Mouse (Mus musculus) cerebellum, adult 2 months (tissue): ENCODE data around the gene Gm45837. TPM values are rescaled to one million over a fixed set of nuclear protein-coding genes. Genes with fewer than 3 reads are reported as not detected.

Source experiments
- DNase-seq, 2 experiments: peaks; one replicate each; pipeline ENCODE4 v3.0.0; 2021
- H3K27ac ChIP-seq: fragments of 200-500 bp; 2 replicates; pipeline ENCODE4 v1.5.1; 2012; ENCODE audit warnings: low read length, control low read depth, inconsistent platforms; ENCODE audit not compliant: insufficient read depth
- H3K27me3 ChIP-seq: fragments of 200-500 bp; 2 replicates; pipeline ENCODE4 v1.6.1; 2012; ENCODE audit warnings: inconsistent platforms, mild to moderate bottlenecking, low read length, moderate library complexity; ENCODE audit not compliant: control insufficient read depth, insufficient read depth
- H3K4me1 ChIP-seq: fragments of 200-500 bp; 2 replicates; pipeline ENCODE4 v1.6.1; 2011; ENCODE audit warnings: low read length; ENCODE audit not compliant: control insufficient read depth, insufficient read depth
- H3K4me3 ChIP-seq: fragments of 200-500 bp; replicated peaks from 2 replicates; pipeline ENCODE3; 2011; ENCODE audit warnings: mild to moderate bottlenecking, low read depth, low read length, control low read depth; ENCODE audit not compliant: insufficient read depth
- CTCF ChIP-seq: fragments of 200-500 bp; IDR thresholded peaks from 2 replicates; pipeline ENCODE4 v1.5.1; 2011; ENCODE audit warnings: low read depth, mild to moderate bottlenecking, control low read depth, low read length, moderate library complexity, borderline replicate concordance; ENCODE audit not compliant: insufficient read depth
- POLR2A ChIP-seq: fragments of 200-500 bp; IDR thresholded peaks from 2 replicates; pipeline ENCODE4 v1.6.1; 2011; ENCODE audit warnings: low read length, control low read depth, borderline replicate concordance; ENCODE audit not compliant: insufficient read depth
- WGBS: fragments of 180-500 bp; shearing (Covaris S2); methylation state at CpG from one replicate; pipeline ENCODE4 v1.1.7; 2018; 5-methylcytosine and 5-hydroxymethylcytosine counted together
- polyA plus RNA-seq: library from polyadenylated mRNA; depleted of rRNA; stranded (reverse); fragments of >200 nt; gene quantifications from 2 replicates; pipeline ENCODE4 v1.2.3, GENCODE M21; 2012

Gm45837 gene
- polyA plus RNA-seq, 1 experiment: 1.2 TPM

DNA sequence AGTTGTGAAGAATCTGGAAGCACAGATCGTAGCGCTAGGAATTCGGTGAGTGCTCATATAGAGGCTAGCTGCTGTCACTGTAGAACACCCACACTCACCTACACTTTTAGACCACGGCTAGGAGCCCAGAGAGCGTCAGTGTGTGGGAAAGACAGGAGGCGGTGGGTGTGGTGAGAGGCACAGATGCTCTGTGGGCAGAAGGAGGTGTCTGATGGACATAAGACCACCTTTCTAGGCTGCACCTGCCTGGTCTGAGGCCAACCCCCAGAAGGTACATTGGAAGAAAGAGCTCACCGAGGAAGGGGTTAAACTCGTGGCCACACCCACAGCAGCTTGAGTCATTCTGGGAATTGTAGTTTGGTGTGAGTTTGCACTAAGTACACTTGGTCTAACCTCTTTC is 16.0 kb downstream of the Gm45837 start:
- TF ChIP-seq CTCF (no peak), POLR2A (no peak)
- Histone ChIP-seq H3K27me3 (no peaks in the 10 kb centered on the region), H3K4me3 (no peak overlapping the region), H3K27ac (no peak overlapping the region), H3K4me1 (no peaks in the 10 kb centered on the region)
- DNase-seq: no peak
- 76% methylated on average over 8 of the region's 8 CpGs for WGBS

DNA sequence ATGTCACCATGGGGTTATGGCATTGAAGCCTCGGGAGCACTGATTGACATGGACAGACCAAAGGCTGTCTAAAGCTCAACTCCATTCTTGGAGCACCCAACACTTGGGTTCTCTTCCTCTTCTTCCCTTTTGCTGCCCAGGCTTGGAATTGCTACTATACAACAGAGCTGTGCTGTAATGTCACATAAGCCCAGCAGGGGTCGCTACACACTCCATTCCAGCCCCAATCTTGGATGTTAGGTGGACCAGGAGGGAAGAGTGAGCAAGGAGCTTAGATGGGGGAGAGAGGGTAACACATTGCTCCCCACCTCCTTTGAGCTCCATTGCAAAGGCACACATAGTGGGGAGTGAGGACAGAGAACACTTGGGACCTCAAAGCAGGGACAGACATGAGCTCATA is 17.1 kb downstream of the Gm45837 start:
- H3K27ac ChIP-seq: no peak overlapping the region
- DNase-seq: no peak
- no peaks in the 10 kb centered on the region for H3K27me3 ChIP-seq
- no peaks in the 10 kb centered on the region for H3K4me1 ChIP-seq
- TF ChIP-seq POLR2A (no peak), CTCF (peak; percentile 65)
- H3K4me3 ChIP-seq: no peak overlapping the region
- WGBS: 23% methylated on average over 2 of the region's 2 CpGs

DNA sequence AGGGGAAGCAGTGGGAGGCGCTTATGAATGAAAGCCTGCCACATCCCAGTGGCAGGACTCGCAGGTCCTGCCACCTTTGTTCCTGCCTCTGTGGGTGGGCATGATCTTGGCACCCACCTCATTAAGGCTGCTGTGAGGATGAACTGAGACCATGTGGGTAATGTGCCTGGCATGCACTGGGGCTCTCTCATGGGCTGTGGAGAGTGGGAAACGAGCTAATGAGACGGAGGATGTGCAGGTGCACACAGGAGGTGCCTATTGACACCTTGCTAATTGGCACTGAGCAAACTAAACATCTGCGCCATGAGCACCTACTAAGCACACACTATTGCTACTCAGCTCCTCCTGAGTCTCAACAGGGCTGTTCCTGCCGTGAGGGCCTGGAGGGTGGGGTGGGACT is 24.4 kb downstream of the Gm45837 start:
- Histone ChIP-seq H3K4me3 (no peak overlapping the region), H3K27ac (no peak overlapping the region), H3K27me3 (no peaks in the 10 kb centered on the region), H3K4me1 (no peaks in the 10 kb centered on the region)
- 55% methylated on average over 6 of the region's 6 CpGs for WGBS
- no peak for DNase-seq
- TF ChIP-seq POLR2A: no peak
- no peak for TF ChIP-seq CTCF

DNA sequence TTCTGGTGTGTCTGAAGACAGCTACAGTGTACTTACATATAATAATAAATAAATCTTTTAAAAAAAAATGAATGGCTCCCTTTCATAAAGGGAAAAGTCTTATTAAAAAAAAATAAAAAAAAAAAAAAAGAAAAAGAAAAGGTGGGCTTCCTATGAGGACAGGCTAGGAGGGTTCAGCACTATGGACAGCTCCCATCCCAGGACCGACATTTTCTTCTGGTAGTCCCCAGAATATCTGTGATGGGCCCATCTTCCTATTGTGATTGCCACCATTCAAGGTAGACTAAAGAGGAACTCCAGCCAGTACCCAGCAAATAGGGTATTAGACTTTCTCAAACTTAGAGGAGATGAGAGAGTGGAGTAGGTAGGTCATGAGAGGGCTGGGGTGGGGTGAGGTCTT is 27.2 kb downstream of the Gm45837 start:
- TF ChIP-seq POLR2A (no peak), CTCF (no peak)
- H3K27me3 ChIP-seq: no peaks in the 10 kb centered on the region
- H3K4me3 ChIP-seq: no peak overlapping the region
- no peak overlapping the region for H3K27ac ChIP-seq
- WGBS: 61% methylated on average over 1 of the region's 1 CpGs
- no peaks in the 10 kb centered on the region for H3K4me1 ChIP-seq
- DNase-seq: no peak

DNA sequence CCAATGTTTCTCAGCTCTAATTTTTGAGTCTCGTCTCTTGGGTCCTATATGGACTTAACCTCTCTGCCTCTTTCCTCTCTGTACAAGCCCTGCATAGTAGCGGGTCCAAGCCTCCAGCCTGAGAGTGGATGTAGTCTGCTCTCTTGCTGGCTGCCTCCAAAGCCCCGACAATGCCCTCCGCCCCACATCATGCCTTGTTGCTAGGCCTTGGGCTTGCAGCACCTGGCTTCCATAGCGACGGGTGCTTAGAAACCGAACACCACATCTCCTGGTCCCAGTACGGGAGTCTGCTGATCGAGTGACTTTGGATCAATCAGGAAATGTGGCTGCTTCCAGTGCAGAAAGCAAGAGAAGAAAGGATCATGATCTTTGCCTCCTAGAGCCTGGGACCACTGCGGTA is 32.4 kb downstream of the Gm45837 start:
- 79% methylated on average over 10 of the region's 10 CpGs for WGBS
- no peak overlapping the region for H3K4me3 ChIP-seq
- no peak overlapping the region for H3K27ac ChIP-seq
- TF ChIP-seq CTCF: no peak
- TF ChIP-seq POLR2A: no peak
- H3K4me1 ChIP-seq: peaks cover 5% of the 10 kb centered on the region
- no peak for DNase-seq
- no peaks in the 10 kb centered on the region for H3K27me3 ChIP-seq

DNA sequence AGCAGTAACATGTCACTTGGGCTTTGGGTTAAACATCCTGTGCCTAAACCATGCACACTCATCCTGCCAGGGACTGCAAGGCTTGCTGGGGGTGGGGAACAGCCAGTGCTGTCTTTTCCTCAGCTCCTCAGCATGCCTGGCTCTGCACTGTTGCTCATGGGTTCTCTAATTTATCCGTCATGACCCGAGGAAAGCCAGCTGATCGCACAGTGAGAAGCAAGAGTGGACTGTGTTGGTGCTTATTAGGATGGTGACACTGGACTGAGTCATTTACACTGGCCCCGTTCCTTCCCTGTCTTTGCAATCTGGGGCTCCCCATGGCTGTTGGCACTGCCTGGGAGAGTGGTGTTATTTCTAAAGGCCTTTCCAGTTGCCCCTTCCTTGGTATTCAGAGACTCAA is 33.5 kb downstream of the Gm45837 start:
- WGBS: 16% methylated on average over 4 of the region's 4 CpGs
- no peak for TF ChIP-seq CTCF
- TF ChIP-seq POLR2A: no peak
- peak in 1 of 2 experiments; percentile 26 for DNase-seq
- Histone ChIP-seq H3K4me3 (no peak overlapping the region), H3K4me1 (peaks cover 5% of the 10 kb centered on the region), H3K27me3 (no peaks in the 10 kb centered on the region), H3K27ac (no peak overlapping the region)

DNA sequence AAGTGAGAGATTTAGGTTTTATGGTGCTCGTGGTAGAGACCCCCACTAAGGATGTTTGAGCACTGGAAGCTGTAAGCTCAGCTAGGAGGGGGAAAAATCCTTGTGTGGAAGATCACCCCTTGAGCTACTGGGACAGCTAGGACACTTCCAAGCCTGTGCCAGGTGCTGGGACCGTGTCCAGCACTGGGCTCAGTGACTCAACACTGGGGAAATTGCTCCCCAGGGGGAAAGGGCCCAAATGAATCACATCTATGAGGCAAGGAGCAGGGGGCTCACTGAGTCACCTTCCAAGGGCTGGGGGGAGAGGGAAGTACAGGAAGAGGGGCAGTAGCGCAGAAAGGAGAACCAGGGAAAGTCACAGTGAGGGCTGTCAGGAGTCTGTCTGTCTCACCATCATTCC is 39.2 kb downstream of the Gm45837 start:
- no peak overlapping the region for H3K4me3 ChIP-seq
- peaks cover 3% of the 10 kb centered on the region; the same call in 1 of the 2 replicates for H3K4me1 ChIP-seq
- WGBS: 6% methylated on average over 3 of the region's 3 CpGs
- no peaks in the 10 kb centered on the region; the same call in 1 of the 2 replicates for H3K27me3 ChIP-seq
- DNase-seq: no peak
- TF ChIP-seq POLR2A: no peak
- TF ChIP-seq CTCF: no peak
- H3K27ac ChIP-seq: no peak overlapping the region

DNA sequence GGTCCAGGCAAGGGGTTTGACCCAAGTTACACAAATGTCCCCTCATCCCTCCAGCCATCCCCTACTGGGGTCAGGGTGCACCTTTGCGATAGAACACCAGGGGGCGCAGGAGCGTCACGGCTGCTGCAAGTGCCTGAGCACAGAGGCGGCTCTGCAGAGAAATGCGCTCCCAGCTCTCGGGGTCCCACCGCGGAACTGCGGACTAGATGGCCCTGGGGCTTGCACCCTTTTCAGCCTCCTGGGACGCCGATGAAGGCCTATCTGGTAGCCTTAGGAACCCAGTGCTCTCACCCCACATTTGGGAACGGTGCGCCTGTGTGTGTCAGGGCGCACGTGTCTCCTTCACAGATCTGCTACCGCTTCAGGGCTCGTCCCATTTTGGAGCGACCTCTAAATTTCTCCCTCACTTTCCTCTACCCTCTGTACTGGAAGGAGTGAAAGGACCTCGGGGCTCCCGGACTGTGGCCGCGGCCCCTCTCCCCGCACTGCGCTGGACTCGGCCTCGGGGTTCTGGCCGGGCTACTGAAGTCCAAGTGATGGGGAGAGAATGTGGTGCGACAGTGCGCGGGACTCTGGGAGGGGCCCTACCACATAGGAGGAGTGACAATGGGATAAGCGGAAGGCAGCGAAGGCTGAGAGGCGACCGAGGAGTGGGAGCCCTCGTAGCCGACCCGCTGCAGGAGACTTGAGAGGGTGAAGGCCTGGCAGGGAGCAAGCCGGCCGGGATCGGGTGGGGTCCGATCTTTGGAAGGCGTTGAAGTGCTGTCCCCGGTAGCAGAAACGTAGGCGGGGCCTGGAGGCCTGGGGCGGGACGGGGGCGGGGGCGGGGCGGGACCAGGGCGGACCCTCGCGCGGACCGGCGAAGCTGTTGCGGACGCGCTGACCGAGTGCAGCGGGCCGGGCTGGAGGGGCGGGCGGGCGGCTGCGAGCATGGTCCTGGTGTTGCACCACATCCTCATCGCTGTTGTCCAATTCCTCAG is 40.0 kb downstream of the Gm45837 start:
- peaks cover 3% of the 10 kb centered on the region for H3K4me1 ChIP-seq
- no peaks in the 10 kb centered on the region; the same call in 1 of the 2 replicates for H3K27me3 ChIP-seq
- no peak overlapping the region for H3K27ac ChIP-seq
- peak overlapping the region; percentile 51 for H3K4me3 ChIP-seq
- DNase-seq: peak; percentile 71 to 89
- under 1% methylated on average over 61 of the region's 68 CpGs for WGBS
- no peak for TF ChIP-seq POLR2A
- TF ChIP-seq CTCF: peak; percentile 97
